Mouse (Mus musculus): ENCODE results near the gene Smox. TPM values are rescaled to one million over a fixed set of nuclear protein-coding genes. Genes with fewer than 3 reads are reported as not detected.

Gene Smox
- polyA plus RNA-seq, 1 experiment from 2014 or later: 19.1 TPM

GRCm38 (mm10) chr2:131478349-131478748 is 12.9 kb upstream of the Smox start:
- Histone ChIP-seq H3K4me3 (ENCODE audit: low read depth, low read length) (no peak overlapping the region), H3K27ac (replicated peaks) (no peak overlapping the region), H3K9me3 (ENCODE audit: control insufficient read depth, low read length) (no peaks in the 10 kb centered on the region), H3K27me3 (ENCODE audit: control insufficient read depth, insufficient read depth, low read length) (no peaks in the 10 kb centered on the region), H3K36me3 (ENCODE audit: control insufficient read depth, insufficient read depth, low read length) (no peaks in the 10 kb centered on the region), H3K4me1 (replicated peaks; ENCODE audit: control insufficient read depth, insufficient read depth) (no peaks in the 10 kb centered on the region), H3K4me2 (replicated peaks; ENCODE audit: low read depth) (no peak overlapping the region), H3K9ac (ENCODE audit: low read length) (no peak overlapping the region)
- DNase-seq (ENCODE audit: low spot score) (no peak), ATAC-seq (ENCODE audit: low FRiP score, low TSS enrichment) (no peak)
- TF ChIP-seq CTCF (IDR thresholded peaks at IDR 0.05; ENCODE audit: low read depth) (no peak), EP300 (optimal IDR thresholded peaks at IDR 0.05) (no peak)
- WGBS: 68% methylated on average over 8 of the region's 8 CpGs

GRCm38 (mm10) chr2:131478916-131479315 is 12.4 kb upstream of the Smox start:
- DNase-seq (ENCODE audit: low spot score): no peak
- no peaks in the 10 kb centered on the region for H3K36me3 ChIP-seq (ENCODE audit: control insufficient read depth, insufficient read depth, low read length)
- H3K4me1 ChIP-seq (replicated peaks; ENCODE audit: control insufficient read depth, insufficient read depth): no peaks in the 10 kb centered on the region
- H3K4me2 ChIP-seq (replicated peaks; ENCODE audit: low read depth): no peak overlapping the region
- ATAC-seq (ENCODE audit: low FRiP score, low TSS enrichment): no peak
- H3K9ac ChIP-seq (ENCODE audit: low read length): no peak overlapping the region
- H3K27ac ChIP-seq (replicated peaks): no peak overlapping the region
- WGBS: 84% methylated on average over 4 of the region's 4 CpGs
- no peaks in the 10 kb centered on the region for H3K9me3 ChIP-seq (ENCODE audit: control insufficient read depth, low read length)
- H3K4me3 ChIP-seq (ENCODE audit: low read depth, low read length): no peak overlapping the region
- TF ChIP-seq EP300 (optimal IDR thresholded peaks at IDR 0.05): no peak
- no peak for TF ChIP-seq CTCF (IDR thresholded peaks at IDR 0.05; ENCODE audit: low read depth)
- no peaks in the 10 kb centered on the region for H3K27me3 ChIP-seq (ENCODE audit: control insufficient read depth, insufficient read depth, low read length)

GRCm38 (mm10) chr2:131481733-131482132 is 9.6 kb upstream of the Smox start:
- no peak for DNase-seq (ENCODE audit: low spot score)
- Histone ChIP-seq H3K4me2 (replicated peaks; ENCODE audit: low read depth) (no peak overlapping the region), H3K27ac (replicated peaks) (no peak overlapping the region), H3K4me1 (replicated peaks; ENCODE audit: control insufficient read depth, insufficient read depth) (no peaks in the 10 kb centered on the region), H3K4me3 (ENCODE audit: low read depth, low read length) (no peak overlapping the region), H3K36me3 (ENCODE audit: control insufficient read depth, insufficient read depth, low read length) (no peaks in the 10 kb centered on the region), H3K9ac (ENCODE audit: low read length) (no peak overlapping the region), H3K27me3 (ENCODE audit: control insufficient read depth, insufficient read depth, low read length) (no peaks in the 10 kb centered on the region), H3K9me3 (ENCODE audit: control insufficient read depth, low read length) (no peaks in the 10 kb centered on the region)
- WGBS: 57% methylated on average over 1 of the region's 1 CpGs
- no peak for TF ChIP-seq CTCF (IDR thresholded peaks at IDR 0.05; ENCODE audit: low read depth)
- no peak for TF ChIP-seq EP300 (optimal IDR thresholded peaks at IDR 0.05)
- ATAC-seq (ENCODE audit: low FRiP score, low TSS enrichment): no peak

- DNase-seq (ENCODE audit: low spot score) (no peak), ATAC-seq (ENCODE audit: low FRiP score, low TSS enrichment) (no peak)
- no peak overlapping the region for H3K27ac ChIP-seq (replicated peaks)
- no peaks in the 10 kb centered on the region for H3K9me3 ChIP-seq (ENCODE audit: control insufficient read depth, low read length)
- H3K4me2 ChIP-seq (replicated peaks; ENCODE audit: low read depth): no peak overlapping the region
- H3K27me3 ChIP-seq (ENCODE audit: control insufficient read depth, insufficient read depth, low read length): no peaks in the 10 kb centered on the region
- no peak for TF ChIP-seq EP300 (optimal IDR thresholded peaks at IDR 0.05)
- no peak for TF ChIP-seq CTCF (IDR thresholded peaks at IDR 0.05; ENCODE audit: low read depth)
- no peak overlapping the region for H3K9ac ChIP-seq (ENCODE audit: low read length)
- no peaks in the 10 kb centered on the region for H3K36me3 ChIP-seq (ENCODE audit: control insufficient read depth, insufficient read depth, low read length)
- no peaks in the 10 kb centered on the region for H3K4me1 ChIP-seq (replicated peaks; ENCODE audit: control insufficient read depth, insufficient read depth)
- 78% methylated on average over 6 of the region's 6 CpGs for WGBS
- no peak overlapping the region for H3K4me3 ChIP-seq (ENCODE audit: low read depth, low read length)
Measured at GRCm38 (mm10) chr2:131482478-131482877, 8.8 kb upstream of the Smox start.

GRCm38 (mm10) chr2:131483562-131483961 is 7.7 kb upstream of the Smox start:
- Histone ChIP-seq H3K27ac (replicated peaks) (no peak overlapping the region), H3K4me1 (replicated peaks; ENCODE audit: control insufficient read depth, insufficient read depth) (no peaks in the 10 kb centered on the region), H3K4me3 (ENCODE audit: low read depth, low read length) (no peak overlapping the region), H3K36me3 (ENCODE audit: control insufficient read depth, insufficient read depth, low read length) (no peaks in the 10 kb centered on the region), H3K9me3 (ENCODE audit: control insufficient read depth, low read length) (no peaks in the 10 kb centered on the region), H3K27me3 (ENCODE audit: control insufficient read depth, insufficient read depth, low read length) (no peaks in the 10 kb centered on the region), H3K4me2 (replicated peaks; ENCODE audit: low read depth) (no peak overlapping the region), H3K9ac (ENCODE audit: low read length) (no peak overlapping the region)
- DNase-seq (ENCODE audit: low spot score) (no peak), ATAC-seq (ENCODE audit: low FRiP score, low TSS enrichment) (no peak)
- 61% methylated on average over 7 of the region's 7 CpGs for WGBS
- TF ChIP-seq EP300 (optimal IDR thresholded peaks at IDR 0.05): no peak
- TF ChIP-seq CTCF (IDR thresholded peaks at IDR 0.05; ENCODE audit: low read depth): no peak

GRCm38 (mm10) chr2:131484182-131484581 is 7.1 kb upstream of the Smox start:
- Histone ChIP-seq H3K27ac (replicated peaks) (no peak overlapping the region), H3K4me3 (ENCODE audit: low read depth, low read length) (no peak overlapping the region), H3K27me3 (ENCODE audit: control insufficient read depth, insufficient read depth, low read length) (no peaks in the 10 kb centered on the region), H3K9ac (ENCODE audit: low read length) (no peak overlapping the region), H3K4me2 (replicated peaks; ENCODE audit: low read depth) (no peak overlapping the region), H3K4me1 (replicated peaks; ENCODE audit: control insufficient read depth, insufficient read depth) (no peaks in the 10 kb centered on the region), H3K36me3 (ENCODE audit: control insufficient read depth, insufficient read depth, low read length) (no peaks in the 10 kb centered on the region), H3K9me3 (ENCODE audit: control insufficient read depth, low read length) (no peaks in the 10 kb centered on the region)
- TF ChIP-seq EP300 (optimal IDR thresholded peaks at IDR 0.05) (no peak), CTCF (IDR thresholded peaks at IDR 0.05; ENCODE audit: low read depth) (no peak)
- no peak for DNase-seq (ENCODE audit: low spot score)
- whole genome bisulfite sequencing: 75% methylated on average over 6 of the region's 6 CpGs
- ATAC-seq (ENCODE audit: low FRiP score, low TSS enrichment): no peak

Data from stomach, postnatal 0 days (tissue).